Mouse (Mus musculus): Measurements from ENCODE around the gene Mtfr2. TPM values are rescaled to one million over a fixed set of nuclear protein-coding genes. Genes with fewer than 3 reads are reported as not detected.

Mtfr2 gene
- polyA plus RNA-seq, 1 experiment from 2014 or later, result 3.3 TPM

DNA sequence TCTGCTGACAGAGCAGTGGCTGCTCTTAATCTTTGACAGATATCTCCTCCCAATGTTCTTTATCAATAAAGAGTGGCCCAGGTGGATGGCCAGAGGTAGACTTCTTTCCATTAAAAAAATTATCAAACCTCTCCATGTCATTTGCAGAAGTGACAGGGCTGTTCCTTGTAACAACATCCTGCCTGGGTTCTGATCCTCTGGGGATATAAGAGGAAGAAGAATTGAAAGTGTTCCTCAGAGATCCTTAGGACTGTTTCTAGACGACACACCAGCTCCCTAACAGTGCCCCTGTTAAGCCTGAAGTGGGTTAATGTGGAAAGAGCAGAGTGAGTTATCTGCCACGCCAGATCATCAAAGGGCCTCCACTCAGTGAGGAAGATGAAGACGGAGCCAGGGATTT is 43.0 kb downstream of the Mtfr2 start:
- Histone ChIP-seq H3K4me1 (no peaks in the 10 kb centered on the region), H3K4me3 (no peak overlapping the region), H3K36me3 (replicated peaks) (no peaks in the 10 kb centered on the region), H3K9me3 (no peaks in the 10 kb centered on the region), H3K27me3 (ENCODE audit: poor library complexity, severe bottlenecking) (no peaks in the 10 kb centered on the region), H3K27ac (no peak overlapping the region)
- WGBS, result 86% methylated on average over 3 of the region's 3 CpGs
- no peak for DNase-seq (ENCODE audit: extremely low spot score, low spot score)

DNA sequence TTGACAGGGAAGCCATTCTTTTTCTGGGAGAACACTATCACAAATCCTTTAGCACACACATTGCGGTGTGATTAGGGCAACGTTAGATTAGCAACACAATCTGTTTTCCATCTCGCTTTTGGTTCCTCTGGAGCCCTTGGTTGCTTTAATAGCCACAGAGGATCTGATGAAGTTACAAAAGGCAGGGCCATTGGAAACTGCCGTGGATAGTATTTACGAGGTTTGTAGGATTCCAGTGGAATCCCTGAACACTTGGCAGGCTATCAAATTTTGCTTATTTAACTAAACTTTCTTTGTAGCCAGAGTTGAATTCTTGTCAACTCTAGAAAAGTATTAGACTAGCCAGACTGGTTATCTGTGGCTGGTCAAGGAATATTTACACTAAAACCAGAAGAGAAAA is 47.2 kb downstream of the Mtfr2 start:
- Histone ChIP-seq H3K36me3 (replicated peaks) (no peaks in the 10 kb centered on the region), H3K4me1 (peaks cover 3% of the 10 kb centered on the region; the same call in 1 of the 2 replicates), H3K27me3 (ENCODE audit: poor library complexity, severe bottlenecking) (no peaks in the 10 kb centered on the region), H3K4me3 (no peak overlapping the region), H3K9me3 (no peaks in the 10 kb centered on the region), H3K27ac (no peak overlapping the region)
- 88% methylated on average over 5 of the region's 5 CpGs for WGBS
- DNase-seq (ENCODE audit: extremely low spot score, low spot score), result no peak

DNA sequence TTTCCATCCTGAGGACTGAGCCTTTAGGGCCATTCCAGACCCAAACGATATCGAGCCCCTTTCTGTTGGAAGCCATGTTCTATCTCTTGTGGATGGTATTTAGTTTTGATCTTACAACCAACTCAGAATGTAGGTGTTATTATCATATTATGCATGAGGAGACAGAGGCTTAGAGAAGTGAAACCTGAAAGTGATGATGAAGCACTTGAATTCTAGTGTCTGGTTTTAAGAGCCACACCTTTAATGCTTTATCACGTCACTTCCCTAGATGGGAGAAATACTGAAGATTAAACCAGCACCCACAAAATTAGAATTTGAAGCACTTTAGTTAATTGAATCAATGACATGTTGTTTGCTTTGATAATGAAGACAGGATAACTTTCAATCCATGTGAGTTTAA is 48.2 kb downstream of the Mtfr2 start:
- no peak for DNase-seq (ENCODE audit: extremely low spot score, low spot score)
- WGBS, result 94% methylated on average over 3 of the region's 3 CpGs
- Histone ChIP-seq H3K27ac (no peak overlapping the region), H3K4me3 (no peak overlapping the region), H3K9me3 (no peaks in the 10 kb centered on the region), H3K36me3 (replicated peaks) (no peaks in the 10 kb centered on the region), H3K4me1 (peaks cover 3% of the 10 kb centered on the region; the same call in 1 of the 2 replicates), H3K27me3 (ENCODE audit: poor library complexity, severe bottlenecking) (0 out of 2 replicates have a peak, but pooled peaks cover 3% of the 10 kb centered on the region)

DNA sequence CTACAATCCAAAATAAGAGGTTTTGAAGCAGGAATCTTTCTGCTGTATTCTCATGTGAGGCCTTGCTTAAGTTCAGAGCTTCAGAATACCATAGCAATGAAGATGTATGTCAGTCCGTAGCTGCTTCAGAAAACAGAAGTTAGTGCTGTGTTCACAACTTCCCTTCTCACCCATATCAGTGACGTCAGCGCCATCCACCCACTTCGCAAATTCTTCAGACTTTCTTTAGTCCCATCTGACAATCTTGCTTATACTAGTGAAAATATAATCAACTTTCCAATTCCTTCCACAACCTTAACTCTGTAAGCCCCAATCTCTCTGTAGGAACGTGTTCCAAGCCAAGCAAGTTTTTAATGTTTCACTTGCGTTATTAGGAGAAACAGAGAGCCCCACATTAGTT is 50.7 kb downstream of the Mtfr2 start:
- DNase-seq (ENCODE audit: extremely low spot score, low spot score), result no peak
- H3K9me3 ChIP-seq, result no peaks in the 10 kb centered on the region
- WGBS, result 91% methylated on average over 6 of the region's 6 CpGs
- peaks cover 3% of the 10 kb centered on the region; the same call in 1 of the 2 replicates for H3K4me1 ChIP-seq
- no peak overlapping the region for H3K4me3 ChIP-seq
- H3K27me3 ChIP-seq (ENCODE audit: poor library complexity, severe bottlenecking), result 0 out of 2 replicates have a peak, but pooled peaks cover 3% of the 10 kb centered on the region
- H3K36me3 ChIP-seq (replicated peaks), result no peaks in the 10 kb centered on the region
- H3K27ac ChIP-seq, result no peak overlapping the region

DNA sequence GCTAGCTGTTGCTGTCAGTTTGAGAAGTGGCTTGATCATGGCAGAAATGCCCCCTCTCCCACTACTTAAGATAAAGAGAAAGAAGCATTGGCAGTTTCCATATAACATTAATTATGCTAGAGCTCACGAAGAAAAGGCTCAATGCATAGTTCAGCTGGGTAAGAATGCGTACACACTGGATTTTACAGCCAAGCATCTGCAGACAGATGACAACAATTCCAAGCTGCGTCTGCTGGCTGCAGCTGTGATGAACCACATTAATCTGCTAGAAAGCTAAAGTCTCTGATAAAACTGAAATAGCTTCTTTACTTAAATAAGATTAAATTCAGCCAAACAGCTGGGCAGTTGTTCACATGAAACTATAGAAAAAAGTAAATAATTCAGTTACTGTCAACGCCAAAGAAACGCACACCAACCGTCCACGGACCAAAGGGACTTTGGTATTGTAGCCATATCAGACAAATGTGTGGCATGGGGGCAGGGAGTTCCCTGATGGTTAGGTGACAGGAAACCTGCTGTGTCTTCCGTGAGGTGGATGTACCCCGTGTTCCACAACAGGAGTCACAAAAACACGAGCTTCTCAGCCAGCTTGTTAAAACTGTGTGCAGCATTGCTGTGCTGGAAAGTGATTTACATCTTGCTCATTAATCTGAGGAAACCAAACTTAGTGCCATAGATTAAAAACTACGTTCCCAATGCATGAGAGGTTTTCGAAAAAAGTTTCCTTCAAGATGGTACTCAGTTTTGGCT is 51.2 kb downstream of the Mtfr2 start:
- 88% methylated on average over 12 of the region's 12 CpGs for WGBS
- no peak overlapping the region for H3K4me3 ChIP-seq
- no peak overlapping the region for H3K27ac ChIP-seq
- no peak for DNase-seq (ENCODE audit: extremely low spot score, low spot score)
- H3K36me3 ChIP-seq (replicated peaks), result no peaks in the 10 kb centered on the region
- peaks cover 3% of the 10 kb centered on the region; the same call in 1 of the 2 replicates for H3K4me1 ChIP-seq
- 0 out of 2 replicates have a peak, but pooled peaks cover 3% of the 10 kb centered on the region for H3K27me3 ChIP-seq (ENCODE audit: poor library complexity, severe bottlenecking)
- H3K9me3 ChIP-seq, result no peaks in the 10 kb centered on the region

DNA sequence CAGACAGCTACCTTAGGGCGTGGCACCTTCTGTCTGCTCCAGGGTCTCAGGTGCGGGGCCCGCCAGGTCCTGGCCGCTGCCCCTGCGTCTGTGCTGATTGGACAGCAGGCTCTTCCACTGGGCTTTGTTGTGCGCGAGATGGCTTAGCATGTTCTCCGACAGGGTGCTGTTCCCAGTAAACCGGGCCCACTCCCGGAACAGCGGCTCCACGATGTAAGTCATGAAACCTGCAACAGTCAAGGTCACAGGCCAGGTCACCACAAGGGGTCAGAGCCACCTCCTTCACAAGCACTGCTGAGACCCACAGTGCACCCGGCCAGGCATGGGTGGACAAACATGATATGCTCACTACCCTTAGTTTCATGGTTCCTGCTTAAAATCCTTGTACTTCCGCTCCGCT is 52.8 kb downstream of the Mtfr2 start:
- no peak for DNase-seq (ENCODE audit: extremely low spot score, low spot score)

DNA sequence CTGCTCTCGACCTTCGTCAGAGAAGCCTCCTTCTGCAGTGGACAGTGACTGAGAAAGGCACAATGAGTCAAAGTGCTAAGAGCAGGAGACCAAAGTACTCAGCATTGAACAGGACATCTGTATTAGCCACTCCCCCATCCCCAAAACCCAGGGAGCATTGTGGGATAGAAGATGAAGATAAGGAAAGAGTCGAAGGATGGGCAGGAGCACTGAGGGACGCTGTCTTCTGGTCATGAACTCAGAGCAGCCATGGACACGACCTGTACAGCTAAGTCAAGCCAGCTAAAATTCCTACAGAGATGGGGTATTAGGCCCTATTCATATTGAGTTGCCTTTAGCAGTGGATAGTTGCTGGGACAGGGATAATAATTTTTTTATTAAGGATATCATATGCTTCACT is 55.4 kb downstream of the Mtfr2 start:
- WGBS, result 89% methylated on average over 5 of the region's 5 CpGs
- Histone ChIP-seq H3K9me3 (no peaks in the 10 kb centered on the region), H3K4me3 (no peak overlapping the region), H3K27ac (no peak overlapping the region), H3K4me1 (peaks cover 3% of the 10 kb centered on the region; the same call in 1 of the 2 replicates), H3K27me3 (ENCODE audit: poor library complexity, severe bottlenecking) (0 out of 2 replicates have a peak, but pooled peaks cover 3% of the 10 kb centered on the region), H3K36me3 (replicated peaks) (no peaks in the 10 kb centered on the region)
- no peak for DNase-seq (ENCODE audit: extremely low spot score, low spot score)

More for the DNA sequence above, 52.8 kb downstream of the Mtfr2 start:
- H3K27ac ChIP-seq, result no peak overlapping the region
- 70% methylated on average over 15 of the region's 15 CpGs for WGBS
- H3K27me3 ChIP-seq (ENCODE audit: poor library complexity, severe bottlenecking), result 0 out of 2 replicates have a peak, but pooled peaks cover 3% of the 10 kb centered on the region
- peaks cover 3% of the 10 kb centered on the region; the same call in 1 of the 2 replicates for H3K4me1 ChIP-seq
- H3K4me3 ChIP-seq, result peak overlapping the region; percentile 18; the same call in 1 of the 2 replicates
- H3K9me3 ChIP-seq, result no peaks in the 10 kb centered on the region
- no peaks in the 10 kb centered on the region for H3K36me3 ChIP-seq (replicated peaks)

DNA sequence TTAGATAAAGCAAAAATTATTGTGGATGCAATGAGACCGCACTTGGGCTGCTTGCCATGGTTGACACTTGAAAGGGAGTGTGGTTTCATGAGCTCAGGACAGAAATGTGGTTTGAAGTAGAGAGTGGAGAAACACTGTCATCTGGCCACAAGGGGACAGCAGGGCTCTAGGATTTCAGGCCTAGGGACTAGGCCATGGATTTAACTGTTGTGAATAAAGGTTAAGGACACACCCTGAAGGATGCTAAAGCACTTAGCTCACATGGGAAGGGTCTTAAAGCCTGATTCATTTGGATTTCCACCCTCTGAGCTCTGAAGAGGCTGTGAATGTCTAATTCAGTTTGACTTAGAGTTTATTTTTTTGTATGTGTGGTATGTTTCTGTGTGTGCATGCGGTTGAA is 57.9 kb downstream of the Mtfr2 start:
- 93% methylated on average over 2 of the region's 2 CpGs for WGBS
- no peak overlapping the region for H3K4me3 ChIP-seq
- DNase-seq (ENCODE audit: extremely low spot score, low spot score), result no peak

DNA sequence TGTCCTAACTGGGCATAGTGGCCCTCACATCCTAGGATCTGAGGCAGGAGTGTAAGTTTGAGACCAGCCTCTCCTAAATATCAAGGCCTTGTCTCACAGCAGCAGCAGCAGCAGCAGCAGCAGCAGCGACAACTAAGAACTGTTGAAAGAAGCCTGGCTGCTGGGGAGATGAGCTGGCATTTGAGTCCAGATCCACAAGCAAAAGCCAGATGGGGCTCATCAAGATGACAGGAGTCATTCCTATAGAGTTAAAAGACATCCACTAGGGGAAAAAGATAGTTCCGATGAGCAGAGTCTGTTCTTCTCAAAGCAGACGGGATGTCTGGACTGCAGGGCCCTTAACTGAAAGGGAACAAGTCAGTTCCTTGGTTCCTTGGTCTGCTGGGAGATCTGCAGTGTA is 60.8 kb downstream of the Mtfr2 start:
- H3K4me1 ChIP-seq, result no peaks in the 10 kb centered on the region
- DNase-seq (ENCODE audit: extremely low spot score, low spot score), result no peak

More for the DNA sequence above, 57.9 kb downstream of the Mtfr2 start:
- Histone ChIP-seq H3K9me3 (no peaks in the 10 kb centered on the region), H3K36me3 (replicated peaks) (no peaks in the 10 kb centered on the region), H3K4me1 (no peaks in the 10 kb centered on the region), H3K27ac (no peak overlapping the region), H3K27me3 (ENCODE audit: poor library complexity, severe bottlenecking) (no peaks in the 10 kb centered on the region)

DNA sequence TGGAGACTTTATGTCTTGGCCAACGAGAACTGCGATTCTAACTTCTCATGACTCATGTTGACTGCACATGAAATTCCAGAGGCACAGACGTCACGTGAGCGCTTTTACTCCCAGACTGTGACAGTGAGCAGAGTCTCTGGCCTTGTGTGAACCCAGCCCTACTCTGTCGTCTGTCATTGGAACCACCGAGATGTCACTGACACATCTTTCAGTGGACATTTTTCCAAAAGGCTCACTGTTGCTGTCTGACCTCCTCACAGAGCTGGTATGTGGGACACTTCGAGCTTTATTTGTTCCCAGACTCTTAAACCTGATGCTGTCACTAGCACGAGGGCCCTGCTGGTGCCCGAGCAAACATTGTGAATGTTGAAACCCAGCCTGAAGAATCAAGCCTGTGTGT is 61.6 kb downstream of the Mtfr2 start:
- Histone ChIP-seq H3K27ac (no peak overlapping the region), H3K4me1 (no peaks in the 10 kb centered on the region), H3K4me3 (no peak overlapping the region), H3K27me3 (ENCODE audit: poor library complexity, severe bottlenecking) (no peaks in the 10 kb centered on the region), H3K36me3 (replicated peaks) (no peaks in the 10 kb centered on the region), H3K9me3 (0 out of 2 replicates have a peak, but pooled peaks cover 3% of the 10 kb centered on the region)
- DNase-seq (ENCODE audit: extremely low spot score, low spot score), result no peak
- WGBS, result 95% methylated on average over 10 of the region's 10 CpGs

More for the DNA sequence above, 60.8 kb downstream of the Mtfr2 start:
- no peaks in the 10 kb centered on the region for H3K27me3 ChIP-seq (ENCODE audit: poor library complexity, severe bottlenecking)
- no peaks in the 10 kb centered on the region for H3K36me3 ChIP-seq (replicated peaks)
- no peak overlapping the region for H3K4me3 ChIP-seq
- H3K27ac ChIP-seq, result no peak overlapping the region
- WGBS, result 90% methylated on average over 3 of the region's 3 CpGs
- H3K9me3 ChIP-seq, result 0 out of 2 replicates have a peak, but pooled peaks cover 3% of the 10 kb centered on the region

Other genes with a start within 250 kb of the Mtfr2 start
- gene Map7, start 199.3 kb upstream of the Mtfr2 start, polyA plus RNA-seq (2016; fragmentation: Nextera tagmentation; extraction: Ambion mirVana), result 9.1 and 10.9 TPM in 2 replicates
- 179 and 183 TPM in 2 replicates for gene Bclaf1, start 35.3 kb upstream of the Mtfr2 start, polyA plus RNA-seq (2016; fragmentation: Nextera tagmentation; extraction: Ambion mirVana)

Data from forebrain, embryonic 10.5 days (tissue).